ENCODE assay signal across 15 mouse cellular contexts in the genomic region with DNA sequence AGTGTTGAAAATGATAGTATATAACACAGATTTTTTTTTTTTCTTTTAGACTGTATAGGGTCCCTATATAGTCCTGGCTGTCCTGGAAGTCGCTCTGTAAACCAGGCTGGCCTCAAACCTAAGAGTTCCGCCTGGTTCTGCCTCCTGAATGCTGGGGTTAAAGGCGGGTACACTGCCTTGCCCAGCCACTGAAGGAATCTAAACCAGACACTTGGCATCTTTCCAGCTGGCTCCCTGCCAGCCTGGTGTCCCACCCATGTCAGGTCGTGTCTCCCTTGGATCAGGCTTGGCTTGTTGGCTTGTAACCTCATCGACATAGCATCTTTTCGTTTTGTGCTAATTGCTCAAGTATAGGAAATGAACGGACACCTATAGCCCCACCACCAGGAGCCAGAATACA. TPM values are rescaled to one million over a fixed set of nuclear protein-coding genes. Genes with fewer than 3 reads are reported as not detected.
DNase-seq lines count a peak whose midpoint lies in the region; ATAC-seq and TF ChIP-seq lines count a peak whose summit lies in the region.
"Had no signal": no experiment of that assay in that cellular context is flagged by ENCODE, and none has a peak within 500 bp of the region (broad histone marks: within the 10 kb centered on the region; RNA-seq: fewer than 3 reads in every experiment).

No protein-coding gene starts in this region.

- no peak overlapping the region for H3K9ac ChIP-seq in heart, embryonic 11.5 days (ENCODE audit: low read depth, low read length)
- H3K9ac ChIP-seq in intestine, postnatal 0 days (ENCODE audit: low read depth, low read length), result no peak overlapping the region
- H3K9ac ChIP-seq: embryonic facial prominence, embryonic 12.5 days had no signal

- peaks cover 5% of the 10 kb centered on the region; the same call in 1 of the 2 replicates for H3K9me3 ChIP-seq in heart, embryonic 11.5 days (replicated peaks; ENCODE audit: control insufficient read depth, low read length)
- H3K9me3 ChIP-seq in intestine, postnatal 0 days (ENCODE audit: control insufficient read depth), result peaks cover 3% of the 10 kb centered on the region; the same call in 1 of the 2 replicates
- H3K9me3 ChIP-seq: embryonic facial prominence, embryonic 12.5 days had no signal

- 0 out of 2 replicates have a peak, but pooled peaks have one; percentile 5 for TF ChIP-seq POLR2A in lung, adult 2 months (IDR thresholded peaks at IDR 0.05; ENCODE audit: borderline replicate concordance, extremely low read depth, low read depth, low read length)

- DNase-seq in heart, adult 9 months (ENCODE audit: low spot score in 2 of 2), result no peak
- DNase-seq in lung, adult 2 months, result no peak
- DNase-seq in lung, postnatal 10 days, result no peak
- peak; percentile 77 for DNase-seq in MN1 (ENCODE audit: low spot score)
- no peak for DNase-seq in frontal cortex, adult 2 months (ENCODE audit: extremely low spot score in 1 of 2, low spot score in 1 of 2)
- DNase-seq: cerebellum, adult 9-11 months; thymus, postnatal 14 days had no signal

- WGBS in heart, embryonic 11.5 days (ENCODE audit: insufficient replicate concordance), result 57% methylated on average over 7 of the region's 7 CpGs
- WGBS in lung, adult 2 months, result 42% methylated on average over 7 of the region's 7 CpGs
- WGBS in intestine, postnatal 0 days, result 33% methylated on average over 7 of the region's 7 CpGs

- H3K27ac ChIP-seq in heart, embryonic 11.5 days (ENCODE audit: low read depth, low read length), result no peak overlapping the region
- H3K27ac ChIP-seq in intestine, postnatal 0 days (ENCODE audit: low read depth, low read length), result no peak overlapping the region
- H3K27ac ChIP-seq: embryonic facial prominence, embryonic 12.5 days; forebrain, embryonic 10.5 days had no signal

- peaks cover 4% of the 10 kb centered on the region for H3K27me3 ChIP-seq in heart, embryonic 11.5 days (ENCODE audit: control insufficient read depth, insufficient read depth, low read length)
- H3K27me3 ChIP-seq in intestine, postnatal 0 days (replicated peaks; ENCODE audit: control insufficient read depth, insufficient read depth, low read length), result peaks cover 5% of the 10 kb centered on the region; the same call in 1 of the 2 replicates

- H3K4me3 ChIP-seq in heart, embryonic 11.5 days (ENCODE audit: low read depth, low read length), result no peak overlapping the region
- no peak overlapping the region for H3K4me3 ChIP-seq in lung, adult 2 months (replicated peaks; ENCODE audit: extremely low read depth, low read depth, low read length)
- no peak overlapping the region for H3K4me3 ChIP-seq in intestine, postnatal 0 days (ENCODE audit: low read depth, low read length)
- H3K4me3 ChIP-seq: embryonic facial prominence, embryonic 12.5 days; forebrain, embryonic 10.5 days had no signal

- H3K36me3 ChIP-seq in heart, embryonic 11.5 days (ENCODE audit: control insufficient read depth, insufficient read depth, low read length), result peaks cover 19% of the 10 kb centered on the region
- peaks cover 42% of the 10 kb centered on the region for H3K36me3 ChIP-seq in intestine, postnatal 0 days (ENCODE audit: control insufficient read depth, insufficient read depth)

- 0 out of 2 replicates have a peak, but pooled peaks have one; percentile 5 for ATAC-seq in heart, embryonic 11.5 days (replicated peaks; ENCODE audit: insufficient number of reproducible peaks, low FRiP score, low TSS enrichment)
- ATAC-seq in intestine, postnatal 0 days, result peak; percentile 31; the same call in 1 of the 2 replicates
- ATAC-seq in inflammation-experienced regulatory T-cells, adult 6 months, result no peak
- ATAC-seq: CD4-positive, CD25-positive, alpha-beta regulatory T cell, adult 4 months had no signal

- H3K4me2 ChIP-seq in heart, embryonic 11.5 days, result no peak overlapping the region
- no peak overlapping the region for H3K4me2 ChIP-seq in intestine, postnatal 0 days (replicated peaks; ENCODE audit: low read depth)
- H3K4me2 ChIP-seq: embryonic facial prominence, embryonic 12.5 days; liver, embryonic 11.5 days had no signal

- peaks cover 7% of the 10 kb centered on the region; the same call in 1 of the 2 replicates for H3K4me1 ChIP-seq in heart, embryonic 11.5 days (ENCODE audit: control insufficient read depth, insufficient read depth, low read length)
- no peaks in the 10 kb centered on the region for H3K4me1 ChIP-seq in lung, adult 2 months (ENCODE audit: control insufficient read depth, insufficient read depth, low read length)
- H3K4me1 ChIP-seq in intestine, postnatal 0 days (replicated peaks; ENCODE audit: control insufficient read depth, insufficient read depth, low read length), result no peaks in the 10 kb centered on the region
- H3K4me1 ChIP-seq: embryonic facial prominence, embryonic 12.5 days had no signal

- no peak for TF ChIP-seq CTCF in lung, adult 2 months (IDR thresholded peaks at IDR 0.05; ENCODE audit: insufficient read depth, low read length)
- no peak; the same call in 1 of the 2 replicates for TF ChIP-seq CTCF in intestine, postnatal 0 days (IDR thresholded peaks at IDR 0.05; ENCODE audit: low read depth)

RNA-seq across cellular contexts. Expression of gene Cfap73, which starts 5.4 kb away (rescaled TPM):
- not detected in 2 replicates for polyA plus RNA-seq in heart, embryonic 11.5 days (2014; fragmentation: Nextera tagmentation; extraction: Ambion mirVana)
- polyA plus RNA-seq in lung, adult 2 months (2012; rRNA removed), result 1.6 TPM in 2 replicates
- not detected in 2 replicates for polyA plus RNA-seq in intestine, postnatal 0 days (2015; fragmentation: Nextera tagmentation; extraction: Ambion mirVana)
- 0.10 TPM in 1 of 2 replicates, not detected in the other for polyA plus RNA-seq in frontal cortex, adult 2 months (2012; rRNA removed)
- polyA plus RNA-seq in inflammation-experienced regulatory T-cells, adult 6 months (2017; shearing (Covaris generic)), result not detected
- polyA plus RNA-seq: CD4-positive, CD25-positive, alpha-beta regulatory T cell, adult 4 months; embryonic facial prominence, embryonic 12.5 days; forebrain, embryonic 10.5 days; kidney, embryonic 16.5 days; liver, embryonic 11.5 days had no signal

RNA-seq across cellular contexts. Expression of gene Ddx54, which starts 16.1 kb away (rescaled TPM):
- 22.2 and 23.5 TPM in 2 replicates for polyA plus RNA-seq in heart, embryonic 11.5 days (2014; fragmentation: Nextera tagmentation; extraction: Ambion mirVana)
- 37.2 and 39.2 TPM in 2 replicates for polyA plus RNA-seq in lung, adult 2 months (2012; rRNA removed)
- polyA plus RNA-seq in intestine, postnatal 0 days (2015; fragmentation: Nextera tagmentation; extraction: Ambion mirVana), result 19.9 and 20.9 TPM in 2 replicates
- polyA plus RNA-seq in frontal cortex, adult 2 months (2012; rRNA removed), result 28.2 and 31.2 TPM in 2 replicates
- polyA plus RNA-seq in inflammation-experienced regulatory T-cells, adult 6 months (2017; shearing (Covaris generic)), result 10 to 100 TPM; 13.0 to 21.1 (median 13.4) TPM

RNA-seq across cellular contexts. Expression of gene Rita1, which starts 16.2 kb away (rescaled TPM):
- polyA plus RNA-seq in heart, embryonic 11.5 days (2014; fragmentation: Nextera tagmentation; extraction: Ambion mirVana), result 5.6 and 7.9 TPM in 2 replicates
- polyA plus RNA-seq in lung, adult 2 months (2012; rRNA removed), result 15.7 and 15.8 TPM in 2 replicates
- 6.1 and 7.5 TPM in 2 replicates for polyA plus RNA-seq in intestine, postnatal 0 days (2015; fragmentation: Nextera tagmentation; extraction: Ambion mirVana)
- 34.8 and 36.4 TPM in 2 replicates for polyA plus RNA-seq in frontal cortex, adult 2 months (2012; rRNA removed)
- polyA plus RNA-seq in inflammation-experienced regulatory T-cells, adult 6 months (2017; shearing (Covaris generic)), result 1 to 10 TPM; 2.1 to 3.5 (median 3.2) TPM

RNA-seq across cellular contexts. Expression of gene Rasal1, which starts 20.0 kb away (rescaled TPM):
- polyA plus RNA-seq in heart, embryonic 11.5 days (2014; fragmentation: Nextera tagmentation; extraction: Ambion mirVana), result 0.27 and 0.30 TPM in 2 replicates
- 0.80 and 1.6 TPM in 2 replicates for polyA plus RNA-seq in lung, adult 2 months (2012; rRNA removed)
- polyA plus RNA-seq in intestine, postnatal 0 days (2015; fragmentation: Nextera tagmentation; extraction: Ambion mirVana), result 3.0 and 5.1 TPM in 2 replicates
- polyA plus RNA-seq in frontal cortex, adult 2 months (2012; rRNA removed), result 63.8 and 71.7 TPM in 2 replicates
- 1 to 10 TPM; 6.8 to 9.7 (median 6.8) TPM for polyA plus RNA-seq in inflammation-experienced regulatory T-cells, adult 6 months (2017; shearing (Covaris generic))

RNA-seq across cellular contexts. Expression of gene Iqcd, which starts 39.8 kb away (rescaled TPM):
- polyA plus RNA-seq in heart, embryonic 11.5 days (2014; fragmentation: Nextera tagmentation; extraction: Ambion mirVana), result 0.18 and 0.54 TPM in 2 replicates
- polyA plus RNA-seq in lung, adult 2 months (2012; rRNA removed), result 2.0 and 2.4 TPM in 2 replicates
- 0.30 and 0.47 TPM in 2 replicates for polyA plus RNA-seq in intestine, postnatal 0 days (2015; fragmentation: Nextera tagmentation; extraction: Ambion mirVana)
- polyA plus RNA-seq in frontal cortex, adult 2 months (2012; rRNA removed), result 1.9 and 2.1 TPM in 2 replicates
- polyA plus RNA-seq in inflammation-experienced regulatory T-cells, adult 6 months (2017; shearing (Covaris generic)), result under 1 TPM in 1 of 3 experiments, not detected in 2; 0.91 TPM
